Mouse (Mus musculus): Measurements from ENCODE around the gene Myo5c. TPM values are rescaled to one million over a fixed set of nuclear protein-coding genes. Genes with fewer than 3 reads are reported as not detected.

The Myo5c gene
- total and polyA plus RNA-seq, 3 experiments = 5.0 to 5.9 (median 5.1) TPM

- WGBS = 65% methylated on average over 12 of the region's 12 CpGs
- Histone ChIP-seq H3K27ac (peak overlapping the region; percentile 23), H3K4me1 (ENCODE audit: control insufficient read depth, insufficient read depth, low read length) (no peaks in the 10 kb centered on the region), H3K9ac (ENCODE audit: low read depth, low read length) (no peak overlapping the region), H3K36me3 (ENCODE audit: control insufficient read depth, insufficient read depth, low read length) (no peaks in the 10 kb centered on the region), H3K4me3 (no peak overlapping the region), H3K27me3 (ENCODE audit: control insufficient read depth, insufficient read depth, low read length) (peaks cover 2% of the 10 kb centered on the region; the same call in 1 of the 2 replicates), H3K79me2 (replicated peaks; ENCODE audit: control insufficient read depth, insufficient read depth, low read length) (no peaks in the 10 kb centered on the region)
- TF ChIP-seq EP300 (IDR thresholded peaks at IDR 0.05; ENCODE audit: insufficient read depth, low read depth, low read length) = no peak
- TF ChIP-seq CTCF (IDR thresholded peaks at IDR 0.05) = no peak
- TF ChIP-seq POLR2A (IDR thresholded peaks at IDR 0.05; ENCODE audit: insufficient read depth, low read depth, low read length) = no peak
- DNase-seq = peak in 1 of 2 experiments; percentile 28
- intact Hi-C loops (cut with DNase I) = no loop called here
These were observed 4.8 kb downstream of the Myo5c start for GRCm38 (mm10) chr9:75236416-75237308.

DNA sequence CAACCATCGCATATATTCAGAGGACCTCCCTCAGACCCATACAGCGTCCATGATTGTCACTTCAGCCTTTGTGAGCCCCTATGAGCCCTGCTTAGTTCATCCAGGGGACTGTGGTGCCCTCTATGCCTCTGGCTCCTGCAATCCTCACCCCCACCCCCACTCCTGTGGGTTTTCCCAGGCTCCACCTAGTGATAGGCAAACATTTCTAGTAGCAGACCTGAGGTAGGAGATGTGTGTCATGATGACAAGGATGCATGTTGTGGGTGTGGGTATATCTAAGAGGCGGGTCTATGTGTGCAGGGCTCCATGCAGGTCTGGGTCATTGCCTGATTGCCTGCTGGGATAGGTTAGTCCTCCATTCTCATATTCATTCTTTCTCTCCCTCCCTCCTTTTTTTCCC lies 6.4 kb downstream of the Myo5c start:
- intact Hi-C loops (cut with DNase I) = no loop called here
- H3K4me3 ChIP-seq = no peak overlapping the region
- WGBS = 78% methylated on average over 3 of the region's 3 CpGs
- H3K79me2 ChIP-seq (replicated peaks; ENCODE audit: control insufficient read depth, insufficient read depth, low read length) = no peaks in the 10 kb centered on the region
- H3K4me1 ChIP-seq (ENCODE audit: control insufficient read depth, insufficient read depth, low read length) = no peaks in the 10 kb centered on the region
- no peak overlapping the region for H3K27ac ChIP-seq
- H3K9ac ChIP-seq (ENCODE audit: low read depth, low read length) = no peak overlapping the region
- H3K36me3 ChIP-seq (ENCODE audit: control insufficient read depth, insufficient read depth, low read length) = no peaks in the 10 kb centered on the region
- no peaks in the 10 kb centered on the region for H3K27me3 ChIP-seq (ENCODE audit: control insufficient read depth, insufficient read depth, low read length)
- TF ChIP-seq EP300 (IDR thresholded peaks at IDR 0.05; ENCODE audit: insufficient read depth, low read depth, low read length) (no peak), POLR2A (IDR thresholded peaks at IDR 0.05; ENCODE audit: insufficient read depth, low read depth, low read length) (no peak), CTCF (IDR thresholded peaks at IDR 0.05) (no peak)
- no peak for DNase-seq

DNA sequence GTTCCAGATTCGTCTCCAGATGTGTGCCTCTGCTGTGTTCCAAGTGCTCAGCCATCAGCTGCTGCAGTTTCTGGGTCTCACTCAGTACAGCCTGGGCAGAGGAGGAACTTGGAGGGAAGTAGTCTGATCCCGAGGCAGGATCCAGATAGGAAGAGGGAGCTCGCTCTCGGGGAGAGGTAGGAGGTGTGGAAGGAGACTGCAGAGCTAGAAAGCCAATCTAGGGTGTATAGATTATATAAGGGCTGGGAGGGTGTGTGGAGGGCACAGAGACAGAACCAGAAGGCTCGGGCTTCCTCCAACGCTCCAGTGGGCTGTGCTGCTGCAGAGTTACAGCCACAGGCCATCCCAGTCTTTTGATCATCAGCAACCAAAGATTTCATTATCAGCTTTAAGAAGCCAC lies 11.2 kb downstream of the Myo5c start:
- Histone ChIP-seq H3K9ac (ENCODE audit: low read depth, low read length) (no peak overlapping the region), H3K27ac (no peak overlapping the region), H3K27me3 (ENCODE audit: control insufficient read depth, insufficient read depth, low read length) (no peaks in the 10 kb centered on the region), H3K4me3 (no peak overlapping the region), H3K79me2 (replicated peaks; ENCODE audit: control insufficient read depth, insufficient read depth, low read length) (no peaks in the 10 kb centered on the region), H3K4me1 (ENCODE audit: control insufficient read depth, insufficient read depth, low read length) (no peaks in the 10 kb centered on the region), H3K36me3 (ENCODE audit: control insufficient read depth, insufficient read depth, low read length) (no peaks in the 10 kb centered on the region)
- DNase-seq = no peak
- no peak for TF ChIP-seq POLR2A (IDR thresholded peaks at IDR 0.05; ENCODE audit: insufficient read depth, low read depth, low read length)
- no peak for TF ChIP-seq CTCF (IDR thresholded peaks at IDR 0.05)
- TF ChIP-seq EP300 (IDR thresholded peaks at IDR 0.05; ENCODE audit: insufficient read depth, low read depth, low read length) = no peak
- intact Hi-C loops (cut with DNase I) = no loop called here
- WGBS = 53% methylated on average over 6 of the region's 6 CpGs

DNA sequence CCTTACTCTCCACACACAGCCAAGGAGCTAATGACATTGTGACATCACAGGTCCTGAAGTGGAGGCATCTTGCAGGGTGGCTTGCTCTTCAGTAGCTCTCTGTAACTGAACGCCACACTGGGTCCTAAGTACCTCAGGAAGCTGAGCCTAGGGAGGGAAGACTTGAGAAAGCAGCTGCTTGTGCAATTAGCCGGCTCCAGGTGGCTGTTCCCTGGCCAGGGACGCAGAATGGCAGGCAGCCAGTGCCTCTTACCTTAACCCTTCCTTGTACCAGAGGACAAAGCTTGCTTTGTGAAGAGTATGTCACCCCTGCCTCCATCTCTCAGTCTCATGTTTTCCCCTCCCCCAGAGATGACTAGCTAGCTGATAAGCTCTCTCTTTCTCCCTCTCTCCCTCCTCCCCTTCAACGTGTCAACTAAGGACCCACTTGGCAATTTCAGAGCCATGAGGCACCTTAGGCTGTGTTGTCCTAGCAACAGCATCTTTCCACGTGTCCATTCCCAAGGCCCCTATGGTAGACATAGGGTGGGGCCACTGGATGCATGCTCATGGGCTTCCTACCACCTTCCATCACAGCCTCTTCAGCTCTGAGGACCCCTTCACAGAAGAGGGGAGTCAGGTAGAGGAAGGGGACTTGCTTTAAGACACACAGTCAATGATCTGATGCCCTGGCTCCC lies 12.0 kb downstream of the Myo5c start:
- no peak overlapping the region for H3K9ac ChIP-seq (ENCODE audit: low read depth, low read length)
- no peaks in the 10 kb centered on the region for H3K36me3 ChIP-seq (ENCODE audit: control insufficient read depth, insufficient read depth, low read length)
- WGBS = 18% methylated on average over 5 of the region's 5 CpGs
- DNase-seq = no peak
- no peaks in the 10 kb centered on the region for H3K27me3 ChIP-seq (ENCODE audit: control insufficient read depth, insufficient read depth, low read length)
- TF ChIP-seq EP300 (IDR thresholded peaks at IDR 0.05; ENCODE audit: insufficient read depth, low read depth, low read length) = no peak
- no peak for TF ChIP-seq POLR2A (IDR thresholded peaks at IDR 0.05; ENCODE audit: insufficient read depth, low read depth, low read length)
- no peak for TF ChIP-seq CTCF (IDR thresholded peaks at IDR 0.05)
- intact Hi-C loops (cut with DNase I) = no loop called here
- H3K27ac ChIP-seq = no peak overlapping the region
- H3K4me1 ChIP-seq (ENCODE audit: control insufficient read depth, insufficient read depth, low read length) = no peaks in the 10 kb centered on the region
- H3K4me3 ChIP-seq = no peak overlapping the region
- H3K79me2 ChIP-seq (replicated peaks; ENCODE audit: control insufficient read depth, insufficient read depth, low read length) = no peaks in the 10 kb centered on the region

DNA sequence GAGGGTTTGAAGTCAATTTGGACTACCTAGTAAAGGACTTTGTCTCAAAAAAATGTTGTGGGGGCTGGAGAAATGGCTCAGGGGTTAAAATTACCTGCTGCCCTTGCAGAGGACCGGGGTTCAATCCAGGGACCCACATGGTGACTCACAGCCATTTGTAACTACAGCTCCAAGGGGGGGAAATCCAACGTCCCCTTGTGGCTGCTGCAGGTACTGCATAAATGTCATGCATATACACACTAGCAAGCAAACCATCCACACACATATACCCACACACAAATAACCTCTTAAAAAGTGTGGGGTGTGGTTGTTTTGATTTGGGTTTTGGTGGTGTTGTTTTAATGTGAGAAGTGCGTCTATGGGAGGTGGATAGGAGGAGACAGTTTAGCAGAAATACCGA lies 12.7 kb downstream of the Myo5c start:
- H3K9ac ChIP-seq (ENCODE audit: low read depth, low read length) = no peak overlapping the region
- no peak for TF ChIP-seq POLR2A (IDR thresholded peaks at IDR 0.05; ENCODE audit: insufficient read depth, low read depth, low read length)
- no peak for TF ChIP-seq EP300 (IDR thresholded peaks at IDR 0.05; ENCODE audit: insufficient read depth, low read depth, low read length)
- peak; percentile 51 for TF ChIP-seq CTCF (IDR thresholded peaks at IDR 0.05)
- intact Hi-C loops (cut with DNase I) = no loop called here
- no peak for DNase-seq
- H3K36me3 ChIP-seq (ENCODE audit: control insufficient read depth, insufficient read depth, low read length) = no peaks in the 10 kb centered on the region
- no peaks in the 10 kb centered on the region for H3K27me3 ChIP-seq (ENCODE audit: control insufficient read depth, insufficient read depth, low read length)
- H3K79me2 ChIP-seq (replicated peaks; ENCODE audit: control insufficient read depth, insufficient read depth, low read length) = no peaks in the 10 kb centered on the region
- no peak overlapping the region for H3K27ac ChIP-seq
- WGBS = 78% methylated on average over 4 of the region's 4 CpGs
- no peak overlapping the region for H3K4me3 ChIP-seq
- H3K4me1 ChIP-seq (ENCODE audit: control insufficient read depth, insufficient read depth, low read length) = no peaks in the 10 kb centered on the region

All from heart, adult 2 months (tissue).